Mouse (Mus musculus) hindbrain, embryonic 12.5 days (tissue): ENCODE results near the gene Olfr288. TPM values are rescaled to one million over a fixed set of nuclear protein-coding genes. Genes with fewer than 3 reads are reported as not detected.

ENCODE experiments used
- ATAC-seq: fragments of 200-750 bp; cut with Nextera tagmentation; 2 replicates; pipeline ENCODE4 v1.8.0; 2017; ENCODE audit warnings: moderate TSS enrichment; ENCODE audit not compliant: low FRiP score
- H3K27ac ChIP-seq: fragments of 300-500 bp; sonication (generic); 2 replicates; pipeline ENCODE4 v1.5.1; 2016; ENCODE audit warnings: mild to moderate bottlenecking
- H3K27me3 ChIP-seq: fragments of 300-500 bp; sonication (generic); 2 replicates; pipeline ENCODE4 v1.6.1; 2016; ENCODE audit warnings: mild to moderate bottlenecking
- H3K36me3 ChIP-seq: fragments of 300-500 bp; sonication (generic); 2 replicates; pipeline ENCODE4 v1.6.1; 2016; ENCODE audit warnings: mild to moderate bottlenecking
- H3K4me1 ChIP-seq: fragments of 300-500 bp; sonication (generic); 2 replicates; pipeline ENCODE4 v1.6.1; 2016
- H3K4me2 ChIP-seq: fragments of 300-500 bp; sonication (generic); replicated peaks from 2 replicates; pipeline ENCODE4 v1.6.1; 2016; ENCODE audit warnings: mild to moderate bottlenecking
- H3K4me3 ChIP-seq: fragments of 300-500 bp; sonication (generic); 2 replicates; pipeline ENCODE4 v1.5.1; 2016; ENCODE audit warnings: mild to moderate bottlenecking
- H3K9ac ChIP-seq: fragments of 300-500 bp; sonication (generic); 2 replicates; pipeline ENCODE4 v1.6.1; 2016; ENCODE audit warnings: mild to moderate bottlenecking, moderate library complexity
- H3K9me3 ChIP-seq: fragments of 300-500 bp; sonication (generic); replicated peaks from 2 replicates; pipeline ENCODE4 v1.6.1; 2016; ENCODE audit warnings: mild to moderate bottlenecking
- WGBS: fragments of 180-500 bp; shearing (Covaris S2); methylation state at CpG from one replicate; pipeline ENCODE4 v1.1.7; 2016; 5-methylcytosine and 5-hydroxymethylcytosine counted together
- polyA plus RNA-seq: library from polyadenylated mRNA; unstranded; fragments of >200 nt; fragmentation: Nextera tagmentation; extraction: Ambion mirVana; gene quantifications from 2 replicates; pipeline ENCODE4 v1.2.1, GENCODE M21; 2016

The Olfr288 gene
- polyA plus RNA-seq, 1 experiment from 2014 or later: not detected

- Histone ChIP-seq H3K4me2 (peak overlapping the region; percentile 66), H3K9me3 (no peaks in the 10 kb centered on the region), H3K4me3 (peak overlapping the region; percentile 50), H3K27me3 (no peaks in the 10 kb centered on the region), H3K4me1 (peaks cover 6% of the 10 kb centered on the region), H3K27ac (peak overlapping the region; percentile 79), H3K9ac (peak overlapping the region; percentile 49), H3K36me3 (no peaks in the 10 kb centered on the region)
- WGBS: under 1% methylated on average over 30 of the region's 30 CpGs
- peak; percentile 99 for ATAC-seq
Measured at GRCm38 (mm10) chr15:98181132-98181711, 14.1 kb downstream of the Olfr288 start.

DNA sequence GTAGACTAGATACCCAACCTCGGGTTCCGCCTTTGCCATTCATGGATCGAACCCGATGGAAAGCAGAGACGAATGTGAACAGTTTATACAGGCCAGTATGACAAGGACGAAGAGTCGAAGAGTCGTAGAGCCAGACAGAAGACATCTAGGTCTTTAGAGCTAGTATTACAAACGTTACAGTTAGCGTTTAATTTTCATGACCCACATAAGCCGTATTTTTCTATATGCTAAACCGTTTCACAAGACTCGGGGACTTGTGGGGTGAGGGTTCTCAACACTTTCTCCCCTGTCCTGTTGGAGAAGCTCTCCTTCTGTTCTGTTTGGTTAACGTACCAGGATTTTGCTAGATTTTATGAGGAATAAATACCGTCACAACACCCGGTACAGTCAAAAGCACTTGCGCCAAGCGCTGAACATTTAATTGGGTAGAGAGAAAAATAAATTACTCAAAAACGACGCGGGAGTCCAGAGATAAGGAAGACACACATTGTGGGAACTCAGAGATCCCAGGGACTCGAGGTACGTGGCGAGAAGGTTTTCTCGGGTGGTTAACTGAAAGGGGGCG, 14.7 kb downstream of the Olfr288 start:
- peak overlapping the region; percentile 79 for H3K27ac ChIP-seq

DNA sequence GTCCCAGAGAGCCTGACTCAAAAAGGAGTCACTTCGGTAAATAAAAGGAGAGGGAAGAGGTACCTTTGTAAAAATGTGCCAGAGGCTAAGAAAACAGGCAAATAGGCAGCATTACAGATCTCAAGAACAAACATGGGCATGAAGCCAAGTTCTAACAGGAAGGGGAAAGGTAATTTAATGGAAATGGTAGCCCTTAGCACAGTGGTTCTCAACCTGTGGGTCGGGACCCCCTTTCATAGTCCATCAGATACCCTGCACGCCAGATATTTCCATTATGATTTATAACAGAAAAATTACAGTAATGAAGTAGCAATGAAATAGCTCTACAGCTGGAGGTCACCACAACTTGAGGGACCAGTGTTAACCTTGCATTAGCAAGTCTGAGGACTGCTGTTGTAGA, 18.0 kb downstream of the Olfr288 start:
- ATAC-seq: no peak
- Histone ChIP-seq H3K9ac (no peak overlapping the region), H3K27ac (no peak overlapping the region), H3K4me3 (no peak overlapping the region), H3K36me3 (no peaks in the 10 kb centered on the region), H3K27me3 (peaks cover 6% of the 10 kb centered on the region), H3K9me3 (no peaks in the 10 kb centered on the region), H3K4me1 (peaks cover 9% of the 10 kb centered on the region), H3K4me2 (no peak overlapping the region)
- 79% methylated on average over 3 of the region's 3 CpGs for WGBS

More for the DNA sequence above, 14.7 kb downstream of the Olfr288 start:
- H3K9ac ChIP-seq: peak overlapping the region; percentile 49
- H3K9me3 ChIP-seq: no peaks in the 10 kb centered on the region
- peaks cover 6% of the 10 kb centered on the region for H3K4me1 ChIP-seq
- peak overlapping the region; percentile 50 for H3K4me3 ChIP-seq
- ATAC-seq: no peak
- WGBS: 3% methylated on average over 26 of the region's 26 CpGs
- no peaks in the 10 kb centered on the region for H3K36me3 ChIP-seq
- peak overlapping the region; percentile 66 for H3K4me2 ChIP-seq
- no peaks in the 10 kb centered on the region for H3K27me3 ChIP-seq

- Histone ChIP-seq H3K36me3 (no peaks in the 10 kb centered on the region), H3K27ac (no peak overlapping the region), H3K9ac (no peak overlapping the region), H3K9me3 (no peaks in the 10 kb centered on the region), H3K4me2 (no peak overlapping the region), H3K27me3 (peaks cover 35% of the 10 kb centered on the region), H3K4me3 (no peak overlapping the region), H3K4me1 (peaks cover 23% of the 10 kb centered on the region)
- 41% methylated on average over 8 of the region's 8 CpGs for WGBS
- ATAC-seq: no peak
Measured at GRCm38 (mm10) chr15:98173821-98174220, 21.5 kb downstream of the Olfr288 start.

- no peak for ATAC-seq
- H3K4me3 ChIP-seq: no peak overlapping the region
- no peak overlapping the region for H3K4me2 ChIP-seq
- 65% methylated on average over 5 of the region's 5 CpGs for WGBS
- no peaks in the 10 kb centered on the region for H3K9me3 ChIP-seq
- H3K4me1 ChIP-seq: peaks cover 32% of the 10 kb centered on the region
- no peak overlapping the region for H3K27ac ChIP-seq
- H3K9ac ChIP-seq: no peak overlapping the region
- no peaks in the 10 kb centered on the region for H3K36me3 ChIP-seq
- H3K27me3 ChIP-seq: peaks cover 45% of the 10 kb centered on the region
Measured at GRCm38 (mm10) chr15:98172113-98172512, 23.2 kb downstream of the Olfr288 start.

- WGBS: 75% methylated on average over 9 of the region's 9 CpGs
- Histone ChIP-seq H3K4me1 (peaks cover 39% of the 10 kb centered on the region), H3K27me3 (peaks cover 46% of the 10 kb centered on the region), H3K27ac (no peak overlapping the region), H3K4me3 (no peak overlapping the region), H3K9ac (no peak overlapping the region), H3K36me3 (no peaks in the 10 kb centered on the region), H3K9me3 (no peaks in the 10 kb centered on the region), H3K4me2 (peak overlapping the region; percentile 76)
- ATAC-seq: no peak
Measured at GRCm38 (mm10) chr15:98170917-98171316, 24.4 kb downstream of the Olfr288 start.

- Histone ChIP-seq H3K4me2 (peak overlapping the region; percentile 76), H3K4me3 (peak overlapping the region; percentile 43), H3K4me1 (peaks cover 39% of the 10 kb centered on the region), H3K9ac (no peak overlapping the region), H3K27me3 (peaks cover 52% of the 10 kb centered on the region), H3K27ac (no peak overlapping the region), H3K9me3 (no peaks in the 10 kb centered on the region), H3K36me3 (no peaks in the 10 kb centered on the region)
- 38% methylated on average over 7 of the region's 7 CpGs for WGBS
- ATAC-seq: no peak
Measured at GRCm38 (mm10) chr15:98170365-98170764, 25.0 kb downstream of the Olfr288 start.

GRCm38 (mm10) chr15:98168622-98169004, 26.7 kb downstream of the Olfr288 start:
- no peaks in the 10 kb centered on the region for H3K36me3 ChIP-seq
- H3K27me3 ChIP-seq: peaks cover 55% of the 10 kb centered on the region
- WGBS: 3% methylated on average over 19 of the region's 19 CpGs
- peaks cover 36% of the 10 kb centered on the region for H3K4me1 ChIP-seq
- peak overlapping the region; percentile 43 for H3K4me3 ChIP-seq
- peak overlapping the region; percentile 76 for H3K4me2 ChIP-seq
- ATAC-seq: no peak
- H3K9ac ChIP-seq: peak overlapping the region; percentile 65
- H3K9me3 ChIP-seq: no peaks in the 10 kb centered on the region
- no peak overlapping the region for H3K27ac ChIP-seq

- no peaks in the 10 kb centered on the region for H3K36me3 ChIP-seq
- WGBS: under 1% methylated on average over 69 of the region's 69 CpGs
- H3K9me3 ChIP-seq: no peaks in the 10 kb centered on the region
- H3K27ac ChIP-seq: peak overlapping the region; percentile 94
- peaks cover 54% of the 10 kb centered on the region for H3K27me3 ChIP-seq
- peaks cover 36% of the 10 kb centered on the region for H3K4me1 ChIP-seq
- peak overlapping the region; percentile 65 for H3K9ac ChIP-seq
- peak overlapping the region; percentile 76 for H3K4me2 ChIP-seq
- peak overlapping the region; percentile 43 for H3K4me3 ChIP-seq
- ATAC-seq: peak; percentile 93
Measured at GRCm38 (mm10) chr15:98167645-98168621, 27.4 kb downstream of the Olfr288 start.

- under 1% methylated on average over 17 of the region's 18 CpGs for WGBS
- Histone ChIP-seq H3K27me3 (peaks cover 47% of the 10 kb centered on the region), H3K4me2 (peak within 1 kb of the TSS; percentile 76), H3K27ac (peak within 1 kb of the TSS; percentile 94), H3K4me1 (peaks cover 36% of the 10 kb centered on the region), H3K36me3 (no peaks in the 10 kb centered on the region), H3K4me3 (peak within 1 kb of the TSS; percentile 43), H3K9ac (peak within 1 kb of the TSS; percentile 65), H3K9me3 (no peaks in the 10 kb centered on the region)
- ATAC-seq: peak; percentile 86
Measured at GRCm38 (mm10) chr15:98166963-98167644, 28.2 kb downstream of the Olfr288 start, which contains the start of gene Ccdc184. TSS of gene Ccdc184 (plus strand) at chr15:98167158.

DNA sequence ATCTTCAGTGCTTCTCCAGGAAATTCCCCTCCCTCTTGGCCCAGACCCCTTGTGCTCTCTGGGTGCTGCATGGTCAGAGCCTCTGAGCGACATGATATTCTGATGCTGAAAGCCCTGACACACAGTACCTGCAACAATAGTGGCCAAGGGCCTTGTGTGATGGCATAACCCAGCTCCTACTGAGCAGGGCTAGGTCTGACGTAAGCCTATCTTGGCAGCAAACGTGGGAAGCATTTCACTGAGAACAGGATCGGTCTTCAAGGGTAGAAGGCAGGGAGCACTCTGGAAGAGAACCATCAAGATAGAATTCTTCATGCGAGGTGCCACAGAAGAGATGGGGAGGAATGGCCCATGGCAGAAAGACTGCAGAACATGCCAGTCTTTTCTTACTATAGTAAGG, 29.8 kb downstream of the Olfr288 start, which contains the start of gene Asb8:
Gene Asb8, minus strand, starts transcription at position 101 of the 400 bp plus-strand sequence.
- Histone ChIP-seq H3K4me2 (no peak within 1 kb of the TSS; the same call in 1 of the 2 replicates), H3K9ac (no peak within 1 kb of the TSS)
- WGBS: 84% methylated on average over 5 of the region's 5 CpGs

More for the DNA sequence above, 29.8 kb downstream of the Olfr288 start, which contains the start of gene Asb8:
- H3K4me1 ChIP-seq: peaks cover 37% of the 10 kb centered on the region
- no peak within 1 kb of the TSS for H3K4me3 ChIP-seq
- peak within 1 kb of the TSS; percentile 94; the same call in 1 of the 2 replicates for H3K27ac ChIP-seq
- no peak for ATAC-seq
- no peaks in the 10 kb centered on the region for H3K36me3 ChIP-seq
- H3K9me3 ChIP-seq: no peaks in the 10 kb centered on the region
- H3K27me3 ChIP-seq: peaks cover 36% of the 10 kb centered on the region
